Mouse (Mus musculus): ENCODE results near the gene Noto.

Gene Noto

DNA sequence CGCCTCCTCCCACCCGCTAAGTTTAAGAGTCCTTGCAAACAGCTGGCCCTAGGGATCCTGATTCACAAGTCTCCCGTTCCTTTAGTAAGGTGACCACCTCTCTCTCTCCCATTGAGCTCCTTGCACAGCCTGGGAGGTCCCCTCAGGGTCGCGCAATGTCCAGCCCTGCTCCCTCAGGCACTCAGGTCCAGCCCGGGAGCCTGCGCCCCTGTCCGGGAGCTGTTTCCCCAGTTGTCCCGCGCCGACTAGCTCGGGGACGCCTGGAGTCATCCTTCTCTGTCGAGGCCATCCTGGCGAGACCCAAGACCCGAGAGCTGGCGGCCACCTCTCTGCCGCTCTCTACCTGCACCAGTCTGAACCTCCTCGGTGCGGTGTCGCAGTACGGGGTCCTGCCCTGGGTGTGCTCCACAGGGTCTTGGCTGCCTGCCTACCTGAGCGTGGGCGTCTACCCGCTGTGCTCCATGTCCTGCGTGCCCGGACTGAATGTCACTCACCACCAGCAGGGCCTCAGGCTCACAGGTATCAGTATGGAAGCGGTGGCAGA lies at the start of gene Noto:
Noto (plus strand) TSS at position 51 of the 544 bp plus-strand sequence.
- no peak for DNase-seq (ENCODE audit: low spot score in 2 of 2)

DNA sequence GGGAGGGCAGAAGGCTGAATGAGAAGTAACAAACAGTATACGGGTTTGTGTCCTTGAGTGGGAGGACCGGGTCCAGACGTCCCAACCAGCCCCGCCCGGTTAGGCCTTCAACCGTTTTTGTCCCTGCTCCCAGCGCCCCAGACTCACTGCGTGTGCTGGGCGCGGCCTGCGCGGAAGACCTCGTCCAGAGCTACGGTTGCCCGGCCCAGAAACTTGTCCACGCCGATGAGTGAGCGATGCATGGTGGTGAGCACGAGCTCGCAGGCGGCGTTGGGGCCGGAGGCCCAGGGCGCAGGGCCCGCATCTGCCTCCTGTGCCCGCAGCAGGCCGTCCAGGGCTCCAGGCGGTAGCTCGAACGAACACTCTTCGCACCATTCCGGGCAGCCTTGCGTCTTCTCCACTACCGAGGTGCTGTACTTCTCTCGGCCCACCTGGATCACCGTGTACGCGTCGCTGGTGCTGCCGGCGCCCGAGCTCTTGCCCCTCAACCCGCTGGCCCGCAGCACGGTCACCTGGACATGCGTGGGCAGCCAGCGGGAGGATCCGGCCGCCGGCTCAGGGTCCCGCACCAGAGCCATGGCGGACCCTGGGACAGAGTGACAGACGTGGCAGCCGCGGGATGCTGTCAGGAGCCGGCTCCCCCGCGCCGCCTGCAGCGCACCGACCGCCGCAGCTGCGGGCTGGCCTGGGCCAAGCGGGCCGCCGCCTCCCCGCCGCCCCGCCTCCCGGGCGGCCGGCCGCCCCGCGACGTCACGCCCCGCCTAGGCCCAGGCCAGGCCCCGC lies 49.5 kb upstream of the Noto start, which contains the start of gene Rab11fip5:
Rab11fip5 (minus strand) TSS at position 684 of the 783 bp plus-strand sequence.
- DNase-seq (ENCODE audit: low spot score in 2 of 2), result peak; percentile 27 to 48

DNA sequence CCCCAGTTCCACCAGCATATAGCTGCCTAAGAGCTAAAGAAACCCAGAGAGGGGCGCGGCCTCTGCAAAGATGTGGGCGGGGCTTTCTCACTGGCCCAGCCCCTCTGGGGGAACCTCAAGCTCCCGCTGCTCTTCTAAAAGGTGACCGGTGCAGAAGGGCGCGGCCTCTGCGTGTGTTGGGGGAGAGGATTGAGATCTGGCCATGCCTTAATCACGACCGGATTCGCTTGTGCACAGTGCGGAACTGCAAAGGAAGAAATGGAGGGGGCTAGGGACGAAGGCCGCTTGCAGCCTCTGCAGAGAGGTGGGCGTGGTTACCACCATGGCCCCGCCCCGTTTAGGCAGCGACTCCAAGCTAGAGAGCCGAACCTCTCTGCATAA lies 49.0 kb upstream of the Noto start:
- DNase-seq (ENCODE audit: low spot score in 2 of 2), result peak; percentile 94 to 96

DNA sequence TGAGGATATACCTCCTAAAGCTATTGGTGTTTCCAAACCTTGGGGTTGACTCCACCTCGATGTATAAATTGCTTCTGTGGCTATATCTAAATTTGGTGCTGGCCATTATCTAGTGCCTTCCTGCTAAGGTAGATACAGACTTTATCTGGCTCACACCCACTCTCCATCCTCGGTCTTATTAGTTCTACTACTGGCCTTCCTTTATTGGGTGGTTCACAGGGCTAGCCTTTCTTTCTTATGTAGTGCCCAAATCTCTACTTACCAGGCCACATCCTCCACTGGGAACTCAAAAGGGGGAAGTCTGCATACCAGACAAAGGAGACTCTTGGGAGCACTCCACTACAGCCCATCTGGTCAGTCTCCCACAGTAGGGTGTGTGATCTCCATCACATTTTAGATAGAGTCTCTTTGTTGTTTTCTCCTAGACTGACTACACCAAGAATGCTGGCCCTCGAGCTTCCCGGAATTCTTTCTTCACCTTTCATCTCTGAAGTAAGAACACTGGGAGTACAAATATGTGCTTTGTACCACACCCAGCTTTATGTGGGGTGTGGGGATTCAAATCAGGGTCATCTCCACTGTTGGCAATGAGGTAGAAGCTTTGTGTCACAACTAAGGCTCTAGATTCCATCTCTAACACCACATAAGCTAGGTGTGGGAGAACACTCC lies 46.5 kb upstream of the Noto start:
- DNase-seq (ENCODE audit: low spot score in 2 of 2), result no peak

DNA sequence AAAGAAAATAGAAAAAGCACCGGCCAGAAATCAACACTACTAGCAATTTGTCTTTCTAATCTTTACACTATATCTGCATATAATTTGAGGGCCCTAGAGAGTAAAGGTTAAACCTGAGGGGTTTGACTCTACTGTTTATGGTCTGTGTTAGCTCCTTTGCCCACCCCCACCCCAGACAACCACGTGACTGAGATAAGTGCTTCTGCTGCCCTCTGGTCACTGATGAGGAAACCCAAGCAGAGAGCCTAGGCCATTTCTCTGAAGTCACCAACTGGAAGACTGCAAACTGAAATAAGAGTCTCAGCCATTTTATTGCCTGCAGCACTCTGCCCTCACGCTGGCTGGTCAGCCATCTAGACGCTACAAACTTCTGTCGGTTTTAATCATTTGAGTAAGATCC lies 45.8 kb upstream of the Noto start:
- no peak for DNase-seq (ENCODE audit: low spot score in 2 of 2)

DNA sequence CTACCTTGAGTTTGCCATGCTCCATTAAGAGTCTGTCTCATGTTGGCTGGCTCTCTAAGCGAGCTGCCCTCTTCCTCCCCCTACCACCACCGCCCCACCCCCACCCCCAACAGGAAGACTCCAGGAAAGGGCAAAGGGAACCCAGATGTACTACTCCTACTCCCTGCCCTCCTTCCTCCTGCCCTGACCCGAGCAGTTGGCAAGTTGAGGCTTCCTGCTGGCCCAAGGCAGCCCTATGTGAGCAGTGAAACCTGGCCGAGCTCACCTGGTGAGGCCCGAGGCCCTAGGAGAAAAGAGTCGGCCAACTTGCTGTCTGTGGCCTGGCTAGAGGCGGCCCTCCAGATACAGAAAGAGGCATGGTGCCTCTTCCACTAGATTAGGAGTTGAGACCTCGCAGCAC lies 45.1 kb upstream of the Noto start:
- no peak for DNase-seq (ENCODE audit: low spot score in 2 of 2)

DNA sequence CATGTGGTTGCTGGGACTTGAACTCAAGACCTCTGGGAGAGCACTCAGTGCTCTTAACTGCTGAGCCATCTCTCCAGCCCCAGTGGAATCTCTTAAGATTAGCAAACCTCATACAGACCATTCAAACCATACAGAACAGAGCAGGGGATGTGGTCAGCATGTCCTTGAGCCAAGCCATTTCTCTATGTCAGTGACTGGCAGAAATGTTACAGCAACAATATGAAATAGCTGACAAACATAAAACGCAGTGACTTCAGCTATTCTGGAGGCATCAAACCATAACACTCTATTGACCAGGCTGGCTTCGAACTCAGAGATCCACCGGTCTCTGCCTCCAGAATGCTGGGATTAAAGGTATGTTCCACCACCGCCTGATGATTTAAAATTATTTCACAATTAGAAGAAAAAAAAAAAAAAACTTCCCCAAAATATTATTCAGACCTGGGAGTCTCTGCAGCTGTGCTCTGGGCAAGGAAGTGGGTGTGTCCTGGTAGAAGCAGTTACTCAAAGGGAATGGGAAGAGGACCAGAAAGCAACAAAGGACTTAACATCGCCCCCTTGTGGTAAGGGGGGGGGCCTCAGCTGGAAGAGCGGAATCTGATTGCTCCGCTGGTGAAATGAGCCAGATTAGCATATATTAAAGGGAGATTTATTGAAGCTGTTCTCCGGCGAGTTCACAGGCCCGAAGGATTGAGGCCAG lies 43.3 kb upstream of the Noto start:
- DNase-seq (ENCODE audit: low spot score in 2 of 2), result peak; percentile 82 to 83

DNA sequence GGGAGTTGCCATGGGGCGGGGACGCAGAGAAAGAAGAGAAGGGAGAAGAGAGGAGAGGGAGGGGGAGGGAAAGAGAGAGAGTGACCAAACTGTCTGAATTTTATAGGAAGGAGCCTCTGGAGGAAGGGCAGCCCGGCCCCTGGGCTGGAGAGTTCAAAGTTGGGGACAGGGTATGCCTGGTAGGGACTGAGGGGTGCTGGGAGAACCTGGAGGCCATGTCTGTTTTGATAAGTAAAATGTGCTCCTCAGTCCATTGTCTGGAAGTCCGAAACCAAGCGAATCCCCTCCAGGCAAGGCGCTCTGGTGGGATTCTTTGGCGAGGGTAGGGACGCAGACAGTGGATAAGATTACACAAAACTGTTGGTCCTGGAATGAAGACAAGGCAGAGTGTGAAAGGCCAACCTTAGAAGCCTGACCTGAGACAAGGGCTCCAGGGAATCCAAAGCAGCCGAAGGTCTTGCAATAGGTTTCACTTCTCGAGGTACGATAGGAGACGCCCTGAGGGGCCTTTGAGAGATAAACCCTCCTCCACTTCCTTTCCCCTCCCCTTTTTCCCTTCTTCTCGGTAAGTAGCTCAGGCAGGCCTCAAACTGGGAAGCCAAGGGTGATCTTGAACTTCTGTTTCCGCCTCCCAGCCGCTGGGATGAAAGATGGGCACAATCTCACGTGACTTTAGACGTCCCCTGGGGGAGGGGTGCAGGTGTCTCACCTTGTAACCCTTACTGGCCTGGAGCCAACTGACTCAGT lies 42.6 kb upstream of the Noto start:
- no peak for DNase-seq (ENCODE audit: low spot score in 2 of 2)

DNA sequence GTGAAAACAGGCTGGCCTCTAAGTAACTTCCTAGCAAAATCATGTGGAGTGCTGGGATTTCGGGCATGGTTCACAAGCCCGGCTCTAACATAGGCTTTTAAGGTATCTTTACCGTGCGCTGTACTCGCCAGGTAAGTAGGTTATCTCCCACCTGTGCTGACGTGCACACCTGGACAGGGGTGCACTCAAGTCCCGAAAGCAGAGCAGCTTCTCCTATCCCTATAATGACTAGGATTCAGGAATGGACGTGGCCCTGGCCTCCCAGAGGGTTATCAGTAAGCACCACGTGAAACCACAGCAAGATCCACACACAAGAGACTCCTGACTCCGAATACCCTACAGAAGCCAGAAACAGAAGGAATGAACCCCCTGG lies 42.1 kb upstream of the Noto start:
- no peak for DNase-seq (ENCODE audit: low spot score in 2 of 2)

DNA sequence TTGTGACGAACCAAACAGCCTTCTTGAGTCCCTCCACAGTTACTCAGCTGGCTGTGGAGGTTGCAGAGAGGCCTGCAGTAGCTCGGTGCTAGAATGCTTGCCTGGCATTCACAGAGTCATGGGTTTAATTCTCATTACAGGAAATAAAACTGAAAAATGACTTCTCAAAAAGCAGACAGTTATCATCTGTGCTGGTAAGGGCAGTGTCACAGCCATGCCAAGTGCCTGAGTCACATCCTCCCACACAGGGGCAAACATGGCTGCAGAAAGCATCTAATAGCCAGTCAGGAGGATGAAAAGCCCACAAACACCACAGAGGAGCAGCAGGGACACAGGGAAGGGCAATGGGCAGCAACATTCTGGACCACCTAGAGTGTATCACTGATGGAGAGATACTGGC lies 40.9 kb upstream of the Noto start:
- no peak for DNase-seq (ENCODE audit: low spot score in 2 of 2)

DNA sequence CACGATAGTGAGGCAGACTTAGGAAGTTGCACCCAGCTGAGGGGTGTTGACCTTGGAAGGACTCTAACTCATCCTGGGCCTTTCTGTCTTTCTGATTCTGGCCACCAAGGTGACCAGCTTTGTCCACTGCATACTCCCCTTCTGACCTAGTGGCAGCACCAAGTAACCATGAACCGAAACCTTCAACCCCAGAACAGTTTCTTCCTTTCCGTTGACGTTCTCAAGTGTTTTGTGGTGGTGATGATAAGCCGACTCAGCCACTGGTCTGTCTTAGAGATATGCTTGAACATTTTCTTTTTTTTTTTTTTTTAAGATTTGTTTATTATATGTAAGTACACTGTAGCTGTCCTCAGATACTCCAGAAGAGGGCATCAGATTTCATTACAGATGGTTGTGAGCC lies 35.1 kb upstream of the Noto start:
- DNase-seq (ENCODE audit: low spot score in 2 of 2), result no peak

DNA sequence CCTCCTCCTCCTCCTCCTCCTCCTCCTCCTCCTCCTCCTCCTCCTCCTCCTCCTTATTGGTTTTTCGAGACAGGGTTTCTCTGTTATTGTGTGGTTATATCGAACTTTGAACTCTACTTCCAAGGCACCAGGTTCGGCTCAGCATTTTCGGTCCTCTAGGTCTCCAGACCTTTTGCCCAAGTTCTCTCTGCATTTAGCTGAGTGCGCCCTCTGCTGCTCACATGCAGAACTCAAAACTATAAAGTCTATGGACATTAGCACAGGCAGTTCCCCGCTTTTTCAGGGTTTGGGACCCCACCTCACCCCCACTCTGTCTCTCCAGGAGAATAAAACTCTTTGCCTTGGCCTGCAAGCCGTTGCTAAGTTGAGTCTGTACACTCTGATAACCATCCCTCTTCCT lies 31.9 kb upstream of the Noto start:
- peak; percentile 77 to 79 for DNase-seq (ENCODE audit: low spot score in 2 of 2)

DNA sequence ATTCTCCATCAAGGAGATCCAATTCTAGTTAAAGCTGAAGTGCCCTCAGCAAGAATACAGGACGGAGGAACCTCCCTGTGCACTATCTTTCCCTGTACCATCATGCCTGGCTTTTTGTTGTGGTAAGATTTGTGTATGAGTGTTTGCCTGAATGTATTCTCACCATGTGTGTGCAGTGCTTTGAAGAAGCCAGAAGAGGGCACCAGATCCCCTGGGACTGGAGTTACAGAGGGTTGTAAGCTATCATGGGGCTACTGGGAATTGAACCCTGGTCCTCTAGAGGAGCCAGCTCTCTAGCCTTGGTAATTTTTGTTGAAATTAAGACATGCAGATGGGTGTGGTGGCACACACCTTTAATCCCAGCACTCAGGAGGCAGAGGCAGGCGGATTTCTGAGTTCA lies 28.3 kb upstream of the Noto start:
- DNase-seq (ENCODE audit: low spot score in 2 of 2), result no peak

DNA sequence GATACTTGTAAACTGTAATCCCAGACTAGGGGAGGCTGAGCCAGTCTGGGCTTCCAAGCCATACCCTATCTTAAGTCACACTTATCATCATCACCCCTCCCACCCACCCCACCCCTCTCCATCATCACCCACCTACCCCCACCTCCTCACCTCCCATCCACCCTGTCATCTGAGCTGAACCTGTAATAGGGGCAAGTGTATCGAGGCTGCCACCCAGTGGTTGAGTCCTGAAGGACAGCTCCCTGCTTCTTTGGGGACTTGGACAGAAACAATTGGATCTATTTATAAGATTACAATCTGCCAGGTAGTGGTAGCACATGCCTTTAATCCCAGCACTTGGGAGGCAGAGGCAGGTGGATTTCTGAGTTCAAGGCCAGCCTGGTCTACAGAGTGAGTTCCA lies 26.5 kb upstream of the Noto start:
- peak; percentile 55 to 66 for DNase-seq (ENCODE audit: low spot score in 2 of 2)

DNA sequence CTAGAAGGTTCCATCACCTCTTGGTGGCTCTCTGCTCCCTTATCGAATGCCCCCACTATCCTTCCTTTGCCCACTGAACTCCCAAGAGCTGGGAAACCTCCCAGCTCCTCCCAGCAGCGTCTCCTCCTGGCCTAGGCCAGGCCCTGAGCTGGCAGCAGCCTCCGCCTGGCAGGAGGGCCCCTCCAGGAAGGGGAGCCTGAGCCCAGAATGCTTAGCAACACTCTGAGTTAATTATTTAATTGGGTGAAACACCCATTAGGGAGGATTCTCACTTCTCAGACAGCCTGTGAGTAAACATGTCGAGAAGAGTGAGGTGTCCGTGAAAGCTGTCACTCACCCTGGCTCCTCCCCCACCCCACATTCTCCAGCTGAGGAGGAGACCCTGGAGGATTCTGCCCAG lies 24.0 kb upstream of the Noto start:
- DNase-seq (ENCODE audit: low spot score in 2 of 2), result no peak

DNA sequence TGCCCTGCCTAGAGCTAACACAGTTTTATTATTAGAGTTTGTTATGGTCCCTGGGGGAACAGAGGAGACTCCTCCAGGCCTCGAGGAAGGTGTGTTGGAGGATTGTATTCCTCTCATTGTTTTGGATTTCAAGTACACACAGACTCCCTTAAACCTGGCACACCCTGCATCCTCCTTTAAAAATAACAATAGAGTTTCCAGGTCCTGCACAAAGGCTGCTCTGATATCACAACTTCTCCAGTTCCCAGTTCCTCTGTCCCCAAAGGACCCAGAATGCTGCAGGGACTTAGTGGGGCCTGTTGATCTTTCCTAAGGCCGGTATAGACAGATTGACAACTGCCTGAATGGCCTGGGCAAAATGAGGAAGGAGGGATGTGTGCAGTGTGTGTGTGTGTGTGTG lies 21.1 kb upstream of the Noto start:
- no peak for DNase-seq (ENCODE audit: low spot score in 2 of 2)

DNA sequence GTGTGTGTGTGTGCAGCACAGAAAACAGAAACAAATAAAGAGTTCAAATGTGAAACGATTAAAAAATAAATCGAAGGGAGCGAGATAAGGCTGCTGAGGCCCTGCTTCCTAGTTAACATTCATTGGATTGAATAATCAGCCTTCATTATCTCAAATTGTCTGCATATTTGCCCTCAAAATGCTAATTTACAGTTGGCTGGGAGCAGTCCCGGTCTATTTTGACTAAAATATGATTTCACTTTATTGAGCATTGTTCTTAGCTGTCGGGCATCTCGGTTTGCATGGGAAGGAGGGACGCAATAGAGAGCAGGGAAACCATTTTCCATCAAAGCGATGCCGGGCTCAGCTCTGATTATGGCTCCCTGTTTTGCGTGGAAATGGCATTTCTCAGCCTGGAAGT lies 20.6 kb upstream of the Noto start:
- no peak for DNase-seq (ENCODE audit: low spot score in 2 of 2)

DNA sequence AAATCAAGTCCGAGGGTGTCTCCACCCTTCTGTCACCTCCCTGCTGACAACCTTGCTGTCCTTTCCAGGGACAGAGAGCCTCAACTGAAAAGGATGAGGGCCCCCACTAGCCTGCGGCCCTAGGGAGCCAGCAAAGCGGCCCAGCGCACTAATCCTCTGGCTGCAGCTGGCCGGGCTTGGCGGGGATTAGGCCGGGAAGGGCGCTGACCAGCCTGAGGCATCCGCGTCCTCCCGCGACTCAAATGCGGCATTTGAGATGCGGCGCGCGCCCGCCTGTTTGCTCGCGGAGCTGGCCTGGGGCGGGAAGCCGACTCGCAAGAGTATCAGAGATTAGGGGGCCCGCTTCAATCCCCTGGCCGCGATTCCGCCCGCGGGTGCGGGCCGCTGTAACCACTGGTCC lies 14.7 kb upstream of the Noto start:
- no peak for DNase-seq (ENCODE audit: low spot score in 2 of 2)

DNA sequence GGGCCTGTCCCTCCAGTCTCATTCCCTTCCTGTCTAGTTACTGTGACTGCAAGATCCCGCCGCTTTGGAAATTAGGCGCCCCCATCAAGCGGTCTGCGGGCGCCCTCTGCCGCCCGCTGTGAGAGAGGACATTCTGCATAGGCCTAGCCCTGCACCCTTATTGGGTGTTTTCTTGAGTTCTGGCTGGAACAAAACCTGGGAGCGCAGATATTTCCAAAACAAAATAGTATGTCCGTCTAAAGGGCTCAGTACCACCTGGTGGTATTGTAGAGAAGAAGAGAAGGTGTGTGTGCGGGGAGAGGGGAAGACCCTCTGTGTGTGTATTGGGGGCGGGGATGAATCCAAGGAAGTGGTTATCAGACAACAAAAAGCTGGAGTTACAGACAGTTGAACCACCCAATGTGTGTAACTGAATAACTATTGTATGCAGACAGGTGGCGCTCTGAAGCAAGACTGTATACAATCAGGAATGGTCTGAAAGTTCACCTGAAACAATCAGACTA lies 12.9 kb upstream of the Noto start:
- peak; percentile 39 to 41 for DNase-seq (ENCODE audit: low spot score in 2 of 2)

DNA sequence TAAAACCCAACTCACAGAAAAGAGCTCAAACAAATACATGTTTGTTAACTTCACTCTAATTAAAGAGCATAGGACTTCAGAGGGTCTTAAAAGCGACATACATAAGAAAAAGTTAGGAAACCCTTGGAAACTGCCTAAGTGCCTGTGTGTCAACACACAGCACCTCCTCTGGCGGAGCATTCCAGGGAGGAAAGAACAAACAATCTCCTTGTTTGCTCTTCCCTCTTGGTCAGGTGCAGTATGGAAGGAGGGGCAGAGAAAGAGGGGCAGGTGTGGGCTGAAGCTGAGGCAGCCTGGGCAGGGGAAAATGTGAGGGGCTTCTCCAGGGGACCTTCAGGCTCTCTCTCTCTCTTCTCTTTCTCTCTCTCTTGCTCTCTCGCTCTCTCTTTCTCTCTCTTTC lies 7.9 kb upstream of the Noto start:
- no peak for DNase-seq (ENCODE audit: low spot score in 2 of 2)

DNA sequence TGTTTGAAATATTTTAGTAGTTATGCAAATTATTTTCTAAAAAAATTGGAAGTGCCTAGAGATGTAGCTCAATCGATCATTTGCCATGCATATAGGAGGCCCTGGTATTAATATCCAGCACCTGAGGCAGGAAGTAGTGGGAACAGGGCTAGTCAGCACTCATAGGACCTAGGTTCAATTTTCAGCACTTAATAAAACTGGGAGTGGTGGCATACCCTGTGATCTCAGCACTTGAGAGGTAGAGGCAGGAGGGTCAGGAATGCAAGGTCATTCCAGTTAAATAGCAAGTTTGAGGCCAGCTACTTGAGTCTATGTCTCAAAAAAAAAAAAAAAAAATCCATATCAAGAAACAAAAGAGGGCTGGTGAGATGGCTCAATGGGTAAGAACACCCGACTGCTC lies 4.5 kb upstream of the Noto start:
- DNase-seq (ENCODE audit: low spot score in 2 of 2), result no peak
